Mouse (Mus musculus): ENCODE results near the gene Stox2. TPM values are rescaled to one million over a fixed set of nuclear protein-coding genes. Genes with fewer than 3 reads are reported as not detected.

Stox2 gene
- total and polyA plus RNA-seq, 3 experiments = under 0.01 TPM; not detected in 2

GRCm38 (mm10) chr8:47383632-47384031 is 62.5 kb downstream of the Stox2 start (continued):
- no peak for TF ChIP-seq RAD21 (IDR thresholded peaks at IDR 0.05; ENCODE audit: low read depth, low read length)

GRCm38 (mm10) chr8:47381216-47381615 is 64.9 kb downstream of the Stox2 start:
- TF ChIP-seq RCOR1 (IDR thresholded peaks at IDR 0.05; ENCODE audit: low read depth, low read length) (no peak), ETS1 (IDR thresholded peaks at IDR 0.05; ENCODE audit: low read depth, low read length) (no peak), BHLHE40 (IDR thresholded peaks at IDR 0.05; ENCODE audit: borderline replicate concordance, low read depth, low read length) (no peak), KAT2A (conservative IDR thresholded peaks at IDR 0.05; ENCODE audit: low read depth, low read length) (no peak), MYC (IDR thresholded peaks at IDR 0.05; ENCODE audit: low read depth, low read length) (no peak), POLR2A (IDR thresholded peaks at IDR 0.05; ENCODE audit: control insufficient read depth in 1 of 2, insufficient read depth in 1 of 2, low read depth in 1 of 2, low read length in 2 of 2, poor library complexity in 1 of 2) (no peak), USF2 (IDR thresholded peaks at IDR 0.05; ENCODE audit: borderline replicate concordance in 1 of 2, insufficient read depth in 1 of 2, low read depth in 1 of 2, low read length in 2 of 2) (no peak)
- no peak overlapping the region for H3K27ac ChIP-seq (ENCODE audit: control insufficient read depth, low read depth, low read length)
- DNase-seq (ENCODE audit: low read depth, low spot score) = no peak
- H3K79me2 ChIP-seq (ENCODE audit: control insufficient read depth, insufficient read depth, low read length, poor library complexity) = no peaks in the 10 kb centered on the region
- no peaks in the 10 kb centered on the region for H3K4me1 ChIP-seq (ENCODE audit: control insufficient read depth in 1 of 2, insufficient read depth in 2 of 2, low read length in 2 of 2)
- no peaks in the 10 kb centered on the region for H3K27me3 ChIP-seq (ENCODE audit: control insufficient read depth in 1 of 2, insufficient read depth in 2 of 2, low read length in 2 of 2)
- H3K9ac ChIP-seq (ENCODE audit: control insufficient read depth, low read depth, low read length, poor library complexity, severe bottlenecking) = no peak overlapping the region
- no peak overlapping the region for H3K4me3 ChIP-seq (ENCODE audit: control insufficient read depth in 1 of 2, insufficient read depth in 1 of 2, low read depth in 2 of 2, low read length in 2 of 2)
- H3K9me3 ChIP-seq (replicated peaks; ENCODE audit: insufficient read depth, low read length) = no peaks in the 10 kb centered on the region
- H3K36me3 ChIP-seq (ENCODE audit: control insufficient read depth in 1 of 2, insufficient read depth in 2 of 2, low read length in 2 of 2) = no peaks in the 10 kb centered on the region

- no peaks in the 10 kb centered on the region for H3K4me1 ChIP-seq (ENCODE audit: control insufficient read depth in 1 of 2, insufficient read depth in 2 of 2, low read length in 2 of 2)
- no peaks in the 10 kb centered on the region for H3K9me3 ChIP-seq (replicated peaks; ENCODE audit: insufficient read depth, low read length)
- H3K4me3 ChIP-seq (ENCODE audit: control insufficient read depth in 1 of 2, insufficient read depth in 1 of 2, low read depth in 2 of 2, low read length in 2 of 2) = no peak overlapping the region
- no peak overlapping the region for H3K9ac ChIP-seq (ENCODE audit: control insufficient read depth, low read depth, low read length, poor library complexity, severe bottlenecking)
- H3K79me2 ChIP-seq (ENCODE audit: control insufficient read depth, insufficient read depth, low read length, poor library complexity) = no peaks in the 10 kb centered on the region
- H3K27ac ChIP-seq (ENCODE audit: control insufficient read depth, low read depth, low read length) = no peak overlapping the region
- TF ChIP-seq USF2 (IDR thresholded peaks at IDR 0.05; ENCODE audit: borderline replicate concordance in 1 of 2, insufficient read depth in 1 of 2, low read depth in 1 of 2, low read length in 2 of 2) (no peak), TCF12 (IDR thresholded peaks at IDR 0.05; ENCODE audit: low read depth, low read length) (no peak), GABPA (IDR thresholded peaks at IDR 0.05; ENCODE audit: low read depth, low read length) (no peak), SIN3A (IDR thresholded peaks at IDR 0.05; ENCODE audit: low read length) (no peak)
- H3K36me3 ChIP-seq (ENCODE audit: control insufficient read depth in 1 of 2, insufficient read depth in 2 of 2, low read length in 2 of 2) = no peaks in the 10 kb centered on the region
- no peaks in the 10 kb centered on the region for H3K27me3 ChIP-seq (ENCODE audit: control insufficient read depth in 1 of 2, insufficient read depth in 2 of 2, low read length in 2 of 2)
- no peak for DNase-seq (ENCODE audit: low read depth, low spot score)
Measured at GRCm38 (mm10) chr8:47380725-47381124, 65.4 kb downstream of the Stox2 start.

GRCm38 (mm10) chr8:47380075-47380474 is 66.1 kb downstream of the Stox2 start:
- Histone ChIP-seq H3K9ac (ENCODE audit: control insufficient read depth, low read depth, low read length, poor library complexity, severe bottlenecking) (no peak overlapping the region), H3K27me3 (ENCODE audit: control insufficient read depth in 1 of 2, insufficient read depth in 2 of 2, low read length in 2 of 2) (no peaks in the 10 kb centered on the region), H3K79me2 (ENCODE audit: control insufficient read depth, insufficient read depth, low read length, poor library complexity) (no peaks in the 10 kb centered on the region), H3K4me1 (ENCODE audit: control insufficient read depth in 1 of 2, insufficient read depth in 2 of 2, low read length in 2 of 2) (no peaks in the 10 kb centered on the region), H3K4me3 (ENCODE audit: control insufficient read depth in 1 of 2, insufficient read depth in 1 of 2, low read depth in 2 of 2, low read length in 2 of 2) (no peak overlapping the region), H3K9me3 (replicated peaks; ENCODE audit: insufficient read depth, low read length) (no peaks in the 10 kb centered on the region), H3K27ac (ENCODE audit: control insufficient read depth, low read depth, low read length) (no peak overlapping the region), H3K36me3 (ENCODE audit: control insufficient read depth in 1 of 2, insufficient read depth in 2 of 2, low read length in 2 of 2) (no peaks in the 10 kb centered on the region)
- DNase-seq (ENCODE audit: low read depth, low spot score) = no peak
- TF ChIP-seq NRF1 (IDR thresholded peaks at IDR 0.05; ENCODE audit: insufficient read depth, low read depth, low read length, poor library complexity, severe bottlenecking) (no peak), TAL1 (IDR thresholded peaks at IDR 0.05; ENCODE audit: low read length) (no peak), POLR2AphosphoS5 (IDR thresholded peaks at IDR 0.05; ENCODE audit: borderline replicate concordance, low read depth, low read length) (no peak), POLR2A (IDR thresholded peaks at IDR 0.05; ENCODE audit: control insufficient read depth in 1 of 2, insufficient read depth in 1 of 2, low read depth in 1 of 2, low read length in 2 of 2, poor library complexity in 1 of 2) (no peak), ZMIZ1 (IDR thresholded peaks at IDR 0.05; ENCODE audit: low read depth, low read length) (no peak), CTCF (IDR thresholded peaks at IDR 0.05 in 2 of 3, conservative IDR thresholded peaks at IDR 0.05 in 1 of 3; ENCODE audit: control insufficient read depth in 1 of 3, insufficient read depth in 1 of 3, low read depth in 2 of 3, low read length in 3 of 3, poor library complexity in 1 of 3, severe bottlenecking in 1 of 3) (no peak), ZC3H11A (IDR thresholded peaks at IDR 0.05; ENCODE audit: low read depth, low read length) (no peak), MEF2A (IDR thresholded peaks at IDR 0.05; ENCODE audit: extremely low read depth, insufficient replicate concordance, low read depth, low read length, poor library complexity, severe bottlenecking) (no peak), MXI1 (IDR thresholded peaks at IDR 0.05; ENCODE audit: low read depth, low read length) (no peak), UBTF (IDR thresholded peaks at IDR 0.05; ENCODE audit: borderline replicate concordance, insufficient read depth, low read depth, low read length) (no peak), CHD2 (IDR thresholded peaks at IDR 0.05; ENCODE audit: low read length) (no peak), EP300 (IDR thresholded peaks at IDR 0.05; ENCODE audit: low read depth in 1 of 2, low read length in 2 of 2) (no peak), KAT2A (conservative IDR thresholded peaks at IDR 0.05; ENCODE audit: low read depth, low read length) (no peak), SIN3A (IDR thresholded peaks at IDR 0.05; ENCODE audit: low read length) (no peak), HCFC1 (IDR thresholded peaks at IDR 0.05; ENCODE audit: low read depth, low read length) (no peak)

Data from MEL (cell line).